Mouse (Mus musculus) kidney, adult 9 months (tissue): ENCODE measurements around the gene Vmn2r124.
"Not testable (repeated sequence)": the region's sequence is repeated elsewhere in the genome, so short reads cannot be mapped to it uniquely, and the experiment has no call there.

Experiments used
- DNase-seq: peaks from one replicate; pipeline ENCODE4 v3.0.0; 2022

Gene Vmn2r124

GRCm38 (mm10) chr17:18049124-18049523, at the start of gene Vmn2r124:
Gene Vmn2r124 (plus strand): TSS chr17:18049424.
- DNase-seq: no peak

- no peak for DNase-seq
Measured at GRCm38 (mm10) chr17:18004752-18005151, 44.5 kb upstream of the Vmn2r124 start.

- no peak for DNase-seq
Measured at GRCm38 (mm10) chr17:18021433-18021832, 27.8 kb upstream of the Vmn2r124 start, which contains the start of gene Fpr-rs4. Gene Fpr-rs4 (plus strand): TSS chr17:18021733.

- DNase-seq: not testable (repeated sequence)
Measured at GRCm38 (mm10) chr17:18084716-18085115, 35.5 kb downstream of the Vmn2r124 start, which contains the start of gene Vmn2r91. Gene Vmn2r91 (plus strand): TSS chr17:18085016.

- DNase-seq: not testable (repeated sequence)
Measured at GRCm38 (mm10) chr17:18095626-18096025, 46.4 kb downstream of the Vmn2r124 start.

GRCm38 (mm10) chr17:18102265-18102664, 53.0 kb downstream of the Vmn2r124 start:
- not testable (repeated sequence) for DNase-seq
